Mouse (Mus musculus) liver, postnatal 0 days (tissue): ENCODE measurements at regions not wholly inside any gene's neighbourhood (a gene's known extent, or its start where the extent isn't known, plus 50 kb on each side); places are given as distances from the start of the nearest gene placed in this dataset.

Source experiments
- CTCF ChIP-seq: sonication (generic); IDR thresholded peaks from 2 replicates; pipeline ENCODE4 v1.5.1; 2016; ENCODE audit warnings: antibody characterized with exemption, low read depth
- EP300 ChIP-seq: IDR thresholded peaks from 2 replicates; pipeline ENCODE4 v1.6.1; 2016; ENCODE audit warnings: antibody characterized with exemption, low read depth, mild to moderate bottlenecking

DNA sequence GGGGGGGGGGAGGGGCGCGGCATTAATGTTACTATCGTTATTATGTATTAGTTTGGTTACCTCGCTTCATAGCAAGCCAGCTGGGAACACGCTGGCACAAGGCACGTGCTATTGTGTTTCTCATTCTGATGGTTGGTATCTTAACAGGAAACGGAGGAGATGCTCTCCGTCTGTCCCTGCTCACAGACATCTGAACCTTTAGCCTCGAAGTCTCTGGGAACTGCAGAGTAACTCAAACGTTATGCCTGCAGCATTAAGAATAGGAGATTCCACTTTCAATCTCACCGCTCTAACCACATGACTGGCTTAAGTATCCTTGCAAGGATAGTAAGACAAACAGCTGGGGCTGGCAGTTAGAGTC, 80.0 kb downstream of the Nfkbiz start:
- TF ChIP-seq CTCF (no peak), EP300 (no peak)
